Mouse (Mus musculus) myocyte (in vitro differentiated cells): ENCODE data around the gene Pla2g15. TPM values are rescaled to one million over a fixed set of nuclear protein-coding genes. Genes with fewer than 3 reads are reported as not detected.
A peak's percentile ranks its signal among the peaks of the same experiment; 100 is the strongest.

ENCODE experiments used
- H3K27me3 ChIP-seq: one replicate; pipeline ENCODE4 v1.6.1; 2011; ENCODE audit not compliant: control insufficient read depth, insufficient read depth, insufficient read length
- H3K36me3 ChIP-seq: one replicate; pipeline ENCODE4 v1.6.1; 2011; ENCODE audit not compliant: control insufficient read depth, insufficient read depth
- H3K4me2 ChIP-seq: one replicate; pipeline ENCODE4 v1.6.1; 2011; ENCODE audit warnings: low read depth, control low read depth
- H3K4me3 ChIP-seq: one replicate; pipeline ENCODE4 v1.5.1; 2011; ENCODE audit warnings: mild to moderate bottlenecking, control low read depth, moderate library complexity
- H3K79me2 ChIP-seq: one replicate; pipeline ENCODE4 v1.6.1; 2011; ENCODE audit not compliant: control insufficient read depth, insufficient read depth
- H3ac ChIP-seq: one replicate; pipeline ENCODE4 v1.6.1; 2011; ENCODE audit not compliant: control insufficient read depth, insufficient read length
- CEBPB ChIP-seq: IDR thresholded peaks from 2 replicates; pipeline ENCODE4 v1.6.1; 2011; ENCODE audit warnings: mild to moderate bottlenecking, moderate library complexity; ENCODE audit not compliant: poor library complexity, insufficient read depth, severe bottlenecking
- E2F4 ChIP-seq: IDR thresholded peaks from one replicate; pipeline ENCODE4 v1.6.1; 2011; ENCODE audit warnings: mild to moderate bottlenecking, control low read depth, moderate library complexity; ENCODE audit not compliant: insufficient read depth
- MAX ChIP-seq: IDR thresholded peaks from one replicate; pipeline ENCODE4 v1.6.1; 2011; ENCODE audit warnings: low read depth, mild to moderate bottlenecking, control low read depth
- MYOD1 ChIP-seq, 3 experiments: IDR thresholded peaks; one replicate each; pipeline ENCODE4 v1.6.1; 2011; ENCODE audit warnings: control low read depth in 2 of 3, low read depth in 2 of 3, mild to moderate bottlenecking in 2 of 3, moderate library complexity in 1 of 3; ENCODE audit not compliant: insufficient read length in 2 of 3, control insufficient read depth in 1 of 3
- MYOG ChIP-seq, 3 experiments: IDR thresholded peaks; one replicate each; pipeline ENCODE4 v1.6.1; 2011; ENCODE audit warnings: control low read depth in 2 of 3, low read depth in 2 of 3, mild to moderate bottlenecking in 2 of 3; ENCODE audit not compliant: insufficient read length in 2 of 3, control insufficient read depth in 1 of 3, insufficient read depth in 1 of 3
- POLR2A ChIP-seq: IDR thresholded peaks from one replicate; pipeline ENCODE4 v1.6.1; 2011; ENCODE audit warnings: low read depth, mild to moderate bottlenecking, control low read depth, moderate library complexity; ENCODE audit not compliant: insufficient read length
- POLR2AphosphoS2 ChIP-seq: IDR thresholded peaks from one replicate; pipeline ENCODE4 v1.6.1; 2011; ENCODE audit warnings: low read depth, control low read depth; ENCODE audit not compliant: insufficient read length
- REST ChIP-seq: IDR thresholded peaks from one replicate; pipeline ENCODE4 v1.6.1; 2011; ENCODE audit warnings: mild to moderate bottlenecking, control low read depth, moderate library complexity; ENCODE audit not compliant: insufficient read depth, insufficient read length
- SRF ChIP-seq: IDR thresholded peaks from one replicate; pipeline ENCODE4 v1.6.1; 2011; ENCODE audit warnings: low read depth; ENCODE audit not compliant: control insufficient read depth, insufficient read length
- TCF12 ChIP-seq: IDR thresholded peaks from one replicate; pipeline ENCODE4 v1.6.1; 2011; ENCODE audit warnings: mild to moderate bottlenecking, control low read depth; ENCODE audit not compliant: poor library complexity, insufficient read depth, severe bottlenecking
- TCF3 ChIP-seq: IDR thresholded peaks from one replicate; pipeline ENCODE4 v1.6.1; 2011; ENCODE audit warnings: low read depth, control low read depth; ENCODE audit not compliant: insufficient read length
- USF1 ChIP-seq: IDR thresholded peaks from one replicate; pipeline ENCODE4 v1.6.1; 2011; ENCODE audit warnings: low read depth, mild to moderate bottlenecking, control low read depth, moderate library complexity
- polyA plus RNA-seq: library from polyadenylated mRNA; unstranded; fragments of >200 nt; fragmentation: generic; extraction: Trizol; gene quantifications from one replicate; pipeline ENCODE4 v1.2.1, GENCODE M21; 2012; ENCODE audit warnings: missing spikeins

Gene Pla2g15
- polyA plus RNA-seq, 1 experiment, result 9.6 TPM

GRCm38 (mm10) chr8:106150653-106151000 lies 428 bp downstream of the Pla2g15 start:
- TF ChIP-seq MYOG (IDR thresholded peaks at IDR 0.05; ENCODE audit: control insufficient read depth in 1 of 3, insufficient read depth in 1 of 3, insufficient read length in 2 of 3, low read depth in 2 of 3) (no peak), MYOD1 (IDR thresholded peaks at IDR 0.05; ENCODE audit: control insufficient read depth in 1 of 3, insufficient read length in 2 of 3, low read depth in 2 of 3) (no peak), SRF (no peak), POLR2A (no peak), TCF3 (no peak), E2F4 (no peak), MAX (no peak), TCF12 (no peak)
- Histone ChIP-seq H3K4me2 (peak overlapping the region; percentile 80), H3K27me3 (no peaks in the 10 kb centered on the region), H3K79me2 (peaks cover 12% of the 10 kb centered on the region), H3ac (peak overlapping the region; percentile 0), H3K4me3 (peak overlapping the region; percentile 68), H3K36me3 (peaks cover 2% of the 10 kb centered on the region)

DNA sequence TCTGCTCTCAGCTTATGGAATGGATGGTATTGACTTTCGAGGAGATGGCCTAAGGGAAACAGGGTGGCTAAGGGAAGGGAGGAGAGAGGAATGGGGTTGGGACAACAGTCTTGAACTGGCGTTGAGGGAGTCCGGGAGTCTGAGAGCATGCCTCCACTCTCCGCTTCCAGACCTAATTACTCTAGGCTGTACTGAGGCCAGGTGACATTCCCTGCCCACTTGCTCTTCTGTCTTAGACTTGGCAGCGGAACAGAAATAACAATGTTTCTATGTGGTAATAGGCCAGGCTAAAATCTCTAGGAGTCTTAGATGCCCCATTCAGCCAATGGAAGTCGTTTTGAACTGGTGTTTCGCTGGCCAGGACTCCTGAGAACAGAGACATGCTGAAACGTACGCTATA lies 842 bp downstream of the Pla2g15 start:
- Histone ChIP-seq H3K4me3 (peak overlapping the region; percentile 68), H3K79me2 (peaks cover 12% of the 10 kb centered on the region)
- no peak for TF ChIP-seq CEBPB
- TF ChIP-seq POLR2A, result no peak
- TF ChIP-seq MAX, result no peak
- TF ChIP-seq POLR2AphosphoS2, result no peak

DNA sequence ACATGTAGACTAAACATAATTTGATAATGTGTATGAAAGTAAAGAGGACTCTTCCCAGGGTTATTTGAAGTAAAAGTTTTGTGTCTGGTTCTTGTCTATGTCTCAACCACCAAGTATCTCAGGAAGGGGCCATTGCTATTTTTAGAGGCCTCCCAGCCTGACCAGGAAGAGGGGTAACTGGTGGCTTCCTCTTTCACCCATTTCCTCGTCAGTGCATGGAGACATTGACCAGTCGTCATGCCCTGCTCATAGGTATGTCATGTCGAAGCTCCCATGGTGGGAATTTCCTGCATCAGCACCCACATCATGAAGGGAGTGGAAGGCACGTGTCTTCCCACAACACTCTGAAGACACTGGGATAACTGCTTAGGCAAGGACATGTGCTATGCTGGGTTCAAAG lies 2.7 kb downstream of the Pla2g15 start:
- H3K79me2 ChIP-seq, result peaks cover 12% of the 10 kb centered on the region
- H3K27me3 ChIP-seq, result no peaks in the 10 kb centered on the region
- no peak for TF ChIP-seq TCF12
- TF ChIP-seq USF1, result no peak
- no peak for TF ChIP-seq REST
- no peak for TF ChIP-seq POLR2AphosphoS2
- TF ChIP-seq POLR2A, result no peak
- no peak for TF ChIP-seq SRF
- no peak for TF ChIP-seq MYOD1 (IDR thresholded peaks at IDR 0.05; ENCODE audit: control insufficient read depth in 1 of 3, insufficient read length in 2 of 3, low read depth in 2 of 3)
- TF ChIP-seq TCF3, result no peak
- no peak for TF ChIP-seq E2F4
- TF ChIP-seq MYOG (IDR thresholded peaks at IDR 0.05; ENCODE audit: control insufficient read depth in 1 of 3, insufficient read depth in 1 of 3, insufficient read length in 2 of 3, low read depth in 2 of 3), result no peak
- TF ChIP-seq MAX, result no peak
- TF ChIP-seq CEBPB, result no peak
- no peak overlapping the region for H3K4me2 ChIP-seq
- peaks cover 6% of the 10 kb centered on the region for H3K36me3 ChIP-seq
- H3ac ChIP-seq, result no peak overlapping the region
- no peak overlapping the region for H3K4me3 ChIP-seq

More for the DNA sequence above, 842 bp downstream of the Pla2g15 start:
- Histone ChIP-seq H3K4me2 (peak overlapping the region; percentile 80), H3ac (peak overlapping the region; percentile 0), H3K36me3 (peaks cover 6% of the 10 kb centered on the region), H3K27me3 (no peaks in the 10 kb centered on the region)

GRCm38 (mm10) chr8:106157419-106157818 lies 7.2 kb downstream of the Pla2g15 start:
- Histone ChIP-seq H3K36me3 (peaks cover 12% of the 10 kb centered on the region), H3K79me2 (no peaks in the 10 kb centered on the region), H3ac (no peak overlapping the region), H3K27me3 (no peaks in the 10 kb centered on the region), H3K4me2 (no peak overlapping the region), H3K4me3 (no peak overlapping the region)
- TF ChIP-seq POLR2A (no peak), TCF3 (no peak), MYOG (IDR thresholded peaks at IDR 0.05; ENCODE audit: control insufficient read depth in 1 of 3, insufficient read depth in 1 of 3, insufficient read length in 2 of 3, low read depth in 2 of 3) (no peak), E2F4 (no peak), MAX (no peak), REST (no peak), CEBPB (no peak), SRF (no peak), POLR2AphosphoS2 (no peak), TCF12 (no peak), USF1 (no peak)

DNA sequence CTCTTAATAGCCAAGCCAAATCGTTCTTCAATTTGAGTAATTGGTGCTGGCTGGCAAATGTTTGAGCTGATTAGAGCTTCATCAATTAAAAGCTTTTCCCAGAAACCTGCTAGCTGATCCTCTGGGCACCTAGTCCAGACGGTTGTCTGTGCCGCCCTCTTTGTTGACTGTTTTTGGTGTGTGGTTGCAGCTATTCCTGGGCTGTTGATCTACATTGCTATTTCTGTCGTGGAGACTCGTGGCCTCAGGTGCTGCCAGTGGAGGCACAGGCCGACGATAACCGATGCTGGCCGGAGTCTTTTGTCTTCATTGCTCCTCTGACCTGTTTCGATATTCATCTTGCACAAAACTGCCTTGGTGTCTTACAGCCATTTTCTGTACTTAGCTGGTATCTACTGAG lies 8.2 kb downstream of the Pla2g15 start:
- H3K4me2 ChIP-seq, result no peak overlapping the region
- TF ChIP-seq REST, result no peak
- TF ChIP-seq USF1, result no peak
- TF ChIP-seq TCF3, result no peak
- TF ChIP-seq POLR2AphosphoS2, result no peak
- TF ChIP-seq POLR2A, result no peak
- TF ChIP-seq SRF, result no peak
- no peak overlapping the region for H3ac ChIP-seq
- H3K79me2 ChIP-seq, result no peaks in the 10 kb centered on the region
- no peaks in the 10 kb centered on the region for H3K27me3 ChIP-seq
- no peak overlapping the region for H3K4me3 ChIP-seq
- peaks cover 12% of the 10 kb centered on the region for H3K36me3 ChIP-seq
